Mouse (Mus musculus) C2C12 (cell line): ENCODE results near the gene Gdf3.

Source experiments
- CEBPB ChIP-seq: IDR thresholded peaks from one replicate; pipeline ENCODE4 v1.6.1; 2011; ENCODE audit warnings: low read depth, mild to moderate bottlenecking, control low read depth, moderate library complexity
- CTCF ChIP-seq: IDR thresholded peaks from one replicate; pipeline ENCODE4 v1.5.1; 2011; ENCODE audit not compliant: control insufficient read depth, insufficient read depth, insufficient read length
- FOSL1 ChIP-seq: IDR thresholded peaks from one replicate; pipeline ENCODE4 v1.8.0; 2011; ENCODE audit warnings: mild to moderate bottlenecking, low read length; ENCODE audit not compliant: poor library complexity, insufficient read depth, severe bottlenecking
- MAX ChIP-seq: IDR thresholded peaks from one replicate; pipeline ENCODE4 v1.6.1; 2011; ENCODE audit warnings: mild to moderate bottlenecking, control low read depth
- MYOD1 ChIP-seq: IDR thresholded peaks from one replicate; pipeline ENCODE4 v1.6.1; 2011; ENCODE audit warnings: low read depth; ENCODE audit not compliant: control insufficient read depth, insufficient read length
- MYOG ChIP-seq: IDR thresholded peaks from one replicate; pipeline ENCODE4 v1.6.1; 2011; ENCODE audit not compliant: control insufficient read depth, insufficient read length; ENCODE audit errors: extremely low read depth
- USF1 ChIP-seq: IDR thresholded peaks from one replicate; pipeline ENCODE4 v1.6.1; 2011; ENCODE audit warnings: low read depth, mild to moderate bottlenecking, control low read depth, moderate library complexity

DNA sequence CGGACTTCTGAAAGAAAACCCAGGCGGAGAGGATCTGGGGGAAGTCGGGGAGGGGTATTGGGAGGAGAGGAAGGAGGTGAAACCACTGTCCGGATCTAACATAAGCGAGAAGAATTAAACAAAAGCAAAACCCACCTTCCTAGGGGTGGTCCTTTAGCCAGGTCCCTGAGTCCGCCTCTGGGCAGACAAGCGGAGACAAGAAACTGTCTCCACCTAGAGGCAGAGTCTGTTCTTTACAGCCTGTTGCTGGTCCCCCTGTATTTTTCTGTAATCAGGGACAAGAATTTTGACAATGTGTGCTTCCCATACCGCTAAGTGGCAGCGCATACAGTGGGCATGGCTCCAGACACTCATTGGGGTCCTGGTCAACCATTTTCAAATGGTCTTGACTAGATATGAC is 23.5 kb upstream of the Gdf3 start:
- TF ChIP-seq CTCF (no peak), MAX (no peak), USF1 (no peak), CEBPB (no peak), MYOG (no peak), FOSL1 (no peak), MYOD1 (no peak)
